Mouse (Mus musculus) CD4-positive helper T cell, adult 2 months (primary cell): ENCODE data around the gene Fmnl3.
"Not testable (repeated sequence)": the region's sequence is repeated elsewhere in the genome, so short reads cannot be mapped to it uniquely, and the experiment has no call there.

Experiments used
- DNase-seq: peaks from one replicate; pipeline ENCODE4 v3.0.0-alpha.2; 2012; ENCODE audit warnings: low read depth, missing footprints, low spot score

The Fmnl3 gene

GRCm38 (mm10) chr15:99387976-99388375 is 17.7 kb upstream of the Fmnl3 start:
- DNase-seq: no peak

DNA sequence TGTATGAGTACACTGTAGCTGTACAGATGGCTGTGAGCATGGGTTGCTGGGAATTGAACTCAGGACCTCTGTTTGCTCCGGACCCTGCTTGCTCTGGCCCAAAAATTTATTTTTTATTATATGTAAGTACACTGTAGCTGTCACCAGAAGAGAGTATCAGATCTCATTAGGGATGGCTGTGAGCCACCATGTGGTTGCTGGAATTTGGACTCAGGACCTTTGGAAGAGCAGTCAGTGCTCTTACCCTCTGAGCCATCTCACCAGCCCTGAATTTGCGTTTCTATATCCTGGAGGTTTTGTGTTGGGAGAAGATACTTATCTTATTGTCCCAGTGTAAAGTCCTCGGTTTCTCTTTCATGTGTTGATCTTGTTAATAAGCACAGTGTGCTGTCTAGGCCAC is 16.5 kb upstream of the Fmnl3 start:
- DNase-seq: no peak

GRCm38 (mm10) chr15:99386110-99386509 is 15.8 kb upstream of the Fmnl3 start:
- DNase-seq: not testable (repeated sequence)

DNA sequence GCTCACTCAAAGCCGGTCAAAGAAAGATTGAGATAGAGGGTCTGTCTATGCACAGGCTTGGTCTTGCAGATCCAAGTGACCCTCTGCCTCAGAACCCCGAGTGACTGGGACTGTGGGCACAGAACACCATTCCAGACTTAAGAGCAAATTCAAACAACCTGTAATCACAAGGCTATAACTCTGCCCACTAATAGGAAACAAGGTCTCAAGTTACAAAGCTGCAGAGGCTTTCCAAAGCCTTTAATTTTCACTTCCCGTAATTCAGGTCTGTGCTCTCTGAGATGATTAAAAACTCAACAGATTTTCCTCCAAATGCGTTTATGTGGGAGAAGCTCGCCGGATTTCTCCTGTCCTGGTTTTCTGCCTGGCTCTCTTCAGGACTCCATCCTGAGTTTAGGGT is 13.8 kb upstream of the Fmnl3 start:
- DNase-seq: no peak

DNA sequence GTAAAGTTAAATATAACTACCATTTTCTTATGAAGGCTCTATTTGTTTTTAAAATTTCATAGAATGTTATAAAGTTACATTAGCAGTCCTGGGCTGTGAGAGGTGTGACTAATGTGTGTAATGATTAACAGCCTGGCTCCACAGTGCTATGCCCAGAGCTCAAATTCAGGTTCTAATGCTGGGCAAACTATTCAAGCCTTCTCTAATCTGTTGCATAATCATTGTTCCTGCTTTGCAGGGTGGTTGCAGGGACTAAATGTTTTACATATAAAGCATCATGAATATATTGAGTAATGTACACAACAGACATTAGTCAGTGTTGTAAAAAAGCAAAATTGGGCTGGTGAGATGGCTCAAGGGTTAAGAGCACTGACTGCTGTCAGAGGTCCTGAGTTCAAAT is 12.6 kb upstream of the Fmnl3 start:
- no peak for DNase-seq

DNA sequence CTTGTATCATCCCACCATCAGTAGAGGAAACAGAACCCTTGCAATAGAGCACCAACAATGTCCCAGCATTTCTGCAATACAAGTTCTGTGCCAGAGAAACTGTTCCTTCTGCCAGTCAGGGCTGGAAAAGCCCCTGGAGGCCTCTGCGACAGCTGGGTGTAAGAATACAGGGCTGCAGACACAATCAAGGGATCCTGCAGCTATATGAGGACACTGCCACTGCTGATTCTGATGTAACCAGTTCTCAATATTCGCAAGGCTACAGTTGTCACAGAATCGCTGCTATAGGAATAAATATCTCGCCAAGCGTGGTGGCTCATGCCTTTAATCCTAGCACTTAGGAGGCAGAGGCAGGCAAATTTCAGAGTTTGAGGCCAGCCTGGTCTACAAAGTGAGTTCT is 6.0 kb upstream of the Fmnl3 start:
- no peak for DNase-seq

DNA sequence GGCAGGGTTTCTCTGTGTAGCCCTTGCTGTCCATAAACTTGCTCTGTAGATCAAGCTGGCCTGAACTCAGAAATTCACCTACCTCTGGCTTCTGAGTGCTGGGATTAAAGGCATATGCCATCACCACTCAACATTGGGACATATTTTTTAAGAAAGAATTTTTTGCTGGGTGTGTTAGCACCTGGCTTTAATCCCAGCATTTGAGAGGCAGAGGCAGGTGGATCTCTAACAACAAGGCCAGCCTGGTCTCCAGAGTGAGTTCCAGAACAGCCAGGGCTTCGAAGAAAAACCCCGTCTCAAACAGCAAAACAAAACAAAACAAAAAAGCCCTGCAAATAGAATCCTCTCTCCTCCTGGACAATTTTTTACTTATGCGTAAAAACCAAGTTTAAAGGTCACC is 5.3 kb upstream of the Fmnl3 start:
- no peak for DNase-seq

DNA sequence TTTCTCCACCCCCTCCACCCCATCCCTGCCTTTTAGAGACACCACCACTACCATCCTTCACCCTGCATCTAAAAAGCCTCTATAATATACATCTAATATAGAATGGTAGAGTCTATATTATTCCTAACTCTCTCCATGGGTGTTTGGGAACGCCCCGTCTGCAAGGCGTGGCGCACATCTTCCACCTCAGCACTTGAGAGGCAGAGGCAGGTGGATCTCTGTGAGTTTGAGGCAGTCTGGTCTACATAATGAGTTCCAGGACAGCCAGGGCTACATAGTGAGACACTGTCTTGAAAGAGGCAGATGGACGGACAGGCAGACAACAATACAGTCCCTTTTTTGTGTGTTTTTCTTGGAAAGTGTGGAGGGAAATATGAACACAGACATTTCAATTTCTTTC is 4.8 kb upstream of the Fmnl3 start:
- DNase-seq: no peak

GRCm38 (mm10) chr15:99372761-99373160 is 2.5 kb upstream of the Fmnl3 start:
- DNase-seq: no peak

- no peak for DNase-seq
These were observed 1.5 kb upstream of the Fmnl3 start for GRCm38 (mm10) chr15:99371526-99372340.

GRCm38 (mm10) chr15:99369391-99370171 is 701 bp downstream of the Fmnl3 start:
- peak; percentile 29 for DNase-seq

DNA sequence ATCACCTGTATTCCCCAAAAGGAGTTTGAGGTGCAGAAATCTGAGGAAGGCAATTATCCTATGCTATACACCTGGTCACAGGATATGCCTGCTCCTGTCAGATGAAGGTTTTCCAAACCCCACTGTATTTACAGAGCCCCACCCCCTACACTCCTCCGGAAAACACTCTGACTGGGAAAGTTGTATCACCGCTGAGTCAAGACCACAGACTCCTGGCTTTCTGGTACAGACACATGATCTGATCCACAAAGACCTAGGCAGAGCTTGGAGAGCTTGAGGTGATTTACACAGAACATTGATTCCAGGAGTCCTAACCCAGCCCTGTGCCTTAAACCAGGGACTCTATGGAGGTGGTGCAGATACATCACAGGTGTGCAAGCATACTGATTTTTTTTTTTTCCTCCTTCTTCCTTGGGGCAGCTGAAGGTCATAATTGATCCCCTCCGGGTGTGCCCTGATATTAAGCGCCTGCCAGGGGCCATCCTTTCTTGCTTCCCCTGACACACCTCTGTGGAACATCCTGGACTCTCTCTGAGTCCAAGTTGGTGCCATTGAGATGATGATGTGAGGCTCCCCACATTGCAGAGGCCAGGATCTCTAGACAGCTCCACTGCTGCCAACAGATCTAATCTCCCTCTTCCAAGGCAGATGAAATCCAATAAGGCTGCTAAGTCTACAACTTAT is 1.6 kb downstream of the Fmnl3 start:
- no peak for DNase-seq

DNA sequence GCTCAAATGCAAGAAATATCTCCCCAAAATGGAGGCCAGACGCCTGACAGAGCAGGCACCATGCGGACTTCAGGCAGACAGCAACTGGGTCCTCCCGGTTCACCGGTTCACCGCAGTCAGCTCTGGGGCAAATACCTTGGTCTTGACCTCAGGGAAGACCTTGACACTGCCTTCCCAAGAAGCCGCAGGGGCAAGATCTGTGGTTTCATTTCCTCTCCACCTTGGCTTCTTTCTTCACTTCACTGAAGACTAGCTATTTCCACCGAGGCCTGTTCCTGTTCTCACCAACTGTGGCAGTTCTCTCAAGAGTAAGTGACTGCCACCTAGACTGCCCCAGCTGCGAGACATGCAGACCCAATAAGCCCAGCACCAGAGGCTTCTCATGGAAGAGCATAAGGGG is 5.4 kb downstream of the Fmnl3 start:
- peak; percentile 69 for DNase-seq

- DNase-seq: no peak
These were observed 6.2 kb downstream of the Fmnl3 start for GRCm38 (mm10) chr15:99364022-99364530.

DNA sequence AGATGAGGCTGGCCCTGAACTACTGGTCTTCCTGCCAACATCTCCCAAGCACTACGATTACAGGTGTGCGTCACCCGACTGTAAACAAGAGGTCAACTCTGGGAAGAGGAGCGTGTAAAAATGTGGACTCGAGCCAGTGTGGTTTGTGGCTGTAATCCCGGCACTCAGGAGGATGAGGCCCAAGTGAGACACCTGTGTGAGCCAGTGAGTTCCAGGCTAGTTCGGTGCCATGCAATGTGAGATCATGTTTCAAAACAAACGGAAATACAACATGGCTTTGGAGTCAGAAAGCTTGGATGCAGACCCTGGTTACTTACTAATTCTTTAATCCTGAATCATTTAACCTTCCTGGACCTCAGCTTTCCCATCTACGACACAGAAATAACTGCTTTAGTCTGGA is 11.3 kb downstream of the Fmnl3 start:
- no peak for DNase-seq

DNA sequence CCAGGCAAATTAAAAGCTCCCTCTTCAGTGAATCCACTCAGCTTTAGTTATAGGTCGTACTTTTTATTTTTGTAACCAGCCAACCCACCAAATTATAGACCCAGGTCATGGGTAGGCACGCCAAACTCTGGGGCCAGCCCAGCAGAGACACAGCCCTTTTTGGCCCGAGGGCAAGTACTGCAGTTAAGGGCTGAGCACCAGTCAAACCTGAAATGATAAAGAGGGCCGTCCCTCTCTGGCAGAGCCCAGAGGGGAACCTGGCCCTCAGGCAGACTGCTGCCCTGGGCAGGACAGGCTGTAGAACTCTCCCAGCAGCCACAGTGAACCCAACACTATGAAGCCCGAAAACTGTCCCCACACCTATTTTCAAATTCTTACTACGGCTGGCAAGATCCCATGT is 13.8 kb downstream of the Fmnl3 start:
- DNase-seq: no peak

- no peak for DNase-seq
These were observed 14.6 kb downstream of the Fmnl3 start for GRCm38 (mm10) chr15:99355660-99356059.

- no peak for DNase-seq
These were observed 18.0 kb downstream of the Fmnl3 start for GRCm38 (mm10) chr15:99352306-99352705.

- DNase-seq: no peak
These were observed 18.7 kb downstream of the Fmnl3 start for GRCm38 (mm10) chr15:99351610-99352009.

DNA sequence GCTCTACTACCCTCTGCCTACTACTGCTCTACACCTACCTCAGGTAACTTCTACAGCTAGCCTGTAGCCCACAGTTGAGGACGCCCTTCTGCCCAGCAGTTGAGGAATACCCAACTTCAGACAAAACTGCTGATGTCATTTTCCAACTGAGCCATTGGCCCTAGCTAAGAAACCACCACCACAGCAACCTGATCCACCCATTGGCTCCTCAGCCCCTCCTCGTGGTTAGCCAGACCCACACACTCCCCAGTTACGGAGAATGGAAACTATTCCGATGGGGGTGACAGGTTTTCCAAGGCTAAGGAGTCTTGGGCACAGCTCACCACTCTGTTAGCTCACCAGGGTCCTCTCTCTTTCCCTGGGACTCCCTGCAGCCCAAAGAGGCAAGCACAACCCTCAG is 25.3 kb downstream of the Fmnl3 start:
- no peak for DNase-seq

GRCm38 (mm10) chr15:99344148-99344870 is 26.0 kb downstream of the Fmnl3 start:
- DNase-seq: no peak
